Mouse (Mus musculus): Measurements from ENCODE around the gene Tex26.

DNA sequence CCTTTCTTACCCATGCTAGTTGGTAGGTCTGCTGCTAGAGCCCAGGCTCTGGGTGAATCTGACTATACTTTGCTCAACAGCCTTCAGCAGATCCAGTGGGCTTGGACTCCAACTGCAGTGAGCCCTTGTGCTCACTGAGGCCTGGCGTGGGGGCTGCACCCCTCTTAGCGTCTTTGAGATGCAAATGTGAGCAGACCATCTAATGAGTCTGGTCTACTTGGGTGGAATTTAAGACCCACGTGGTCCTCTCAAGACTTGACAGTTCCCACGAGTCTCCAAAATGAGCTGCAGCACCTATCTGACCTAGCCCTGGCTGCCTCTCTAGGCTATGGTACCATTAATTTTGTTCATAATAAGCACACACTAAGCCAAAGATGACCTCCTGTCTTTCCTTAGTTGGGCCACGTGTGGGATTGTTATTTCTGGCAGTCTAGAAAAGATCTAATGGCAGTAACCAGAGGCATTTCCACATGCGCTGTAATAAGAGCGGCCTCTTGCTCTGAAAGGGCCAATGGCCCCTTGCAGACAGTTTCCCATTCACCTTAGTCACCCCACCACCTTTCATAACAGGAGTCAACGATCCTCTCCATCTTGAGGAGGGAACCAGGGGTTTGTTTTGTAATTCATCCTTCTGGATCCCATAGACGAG, 74.1 kb downstream of the Tex26 start:
- no peak for TF ChIP-seq POLR2A (IDR thresholded peaks at IDR 0.05; ENCODE audit: extremely low read depth, insufficient read depth, low read length)
- no peak for TF ChIP-seq CTCF (IDR thresholded peaks at IDR 0.05; ENCODE audit: extremely low read depth, insufficient read depth, low read length)

Measured in cortical plate, adult 2 months (tissue).